ENCODE assay signal across 9 mouse cellular contexts in genomic region chr9:107571534-107572326, GRCm38 (mm10). TPM values are rescaled to one million over a fixed set of nuclear protein-coding genes. Genes with fewer than 3 reads are reported as not detected.
DNase-seq lines count a peak whose midpoint lies in the region; ATAC-seq and TF ChIP-seq lines count a peak whose summit lies in the region.
"Had no signal": no experiment of that assay in that cellular context is flagged by ENCODE, and none has a peak within 500 bp of the region (broad histone marks: within the 10 kb centered on the region; RNA-seq: fewer than 3 reads in every experiment).

No protein-coding gene starts in this region.

- ATAC-seq in erythroblast, adult 5-6 weeks (replicated peaks; ENCODE audit: low FRiP score, poor library complexity, severe bottlenecking), result no peak
- no peak for ATAC-seq in CD4-positive, CD25-positive, alpha-beta regulatory T cell, adult 4 months

- TF ChIP-seq CTCF in lung, adult 2 months (IDR thresholded peaks at IDR 0.05; ENCODE audit: insufficient read depth, low read length), result no peak

- peaks cover 88% of the 10 kb centered on the region for H3K4me1 ChIP-seq in erythroblast, embryonic 14.5 days (ENCODE audit: control insufficient read depth)
- H3K4me1 ChIP-seq in lung, adult 2 months (ENCODE audit: control insufficient read depth, insufficient read depth, low read length), result peaks cover 18% of the 10 kb centered on the region

- DNase-seq in right cerebral cortex, postnatal 14 days, result peak; percentile 5
- no peak for DNase-seq in right cerebral cortex, adult 2 months (ENCODE audit: low spot score in 2 of 2)
- DNase-seq in lung, adult 2 months, result no peak
- DNase-seq in thymus, postnatal 4 days, result no peak
- no peak for DNase-seq in adrenal gland, postnatal 10 days
- DNase-seq: cerebellum, postnatal 10 days had no signal

- H3K27me3 ChIP-seq in erythroblast, embryonic 14.5 days (ENCODE audit: control insufficient read depth), result no peaks in the 10 kb centered on the region

- 74% methylated on average over 22 of the region's 22 CpGs for WGBS in lung, adult 2 months

- no peak; the same call in 1 of the 2 replicates for TF ChIP-seq POLR2A in lung, adult 2 months (IDR thresholded peaks at IDR 0.05; ENCODE audit: borderline replicate concordance, extremely low read depth, low read depth, low read length)

- peak overlapping the region; percentile 93 for H3K4me3 ChIP-seq in erythroblast, embryonic 14.5 days (replicated peaks)
- peak overlapping the region; percentile 91 for H3K4me3 ChIP-seq in lung, adult 2 months (replicated peaks; ENCODE audit: extremely low read depth, low read depth, low read length)

- H3K9me3 ChIP-seq in erythroblast, embryonic 14.5 days (ENCODE audit: control insufficient read depth, low read length), result no peaks in the 10 kb centered on the region

- H3K36me3 ChIP-seq in erythroblast, embryonic 14.5 days (ENCODE audit: control insufficient read depth), result peaks cover 50% of the 10 kb centered on the region

RNA-seq across cellular contexts. Expression of gene Hyal2, which starts 4.0 kb away (rescaled TPM):
- 4.1 and 5.4 TPM in 2 replicates for polyA plus RNA-seq in erythroblast, embryonic 14.5 days (2012)
- 1.9 and 2.7 TPM in 2 replicates for total RNA-seq in erythroblast, adult 5-6 weeks (2015; ENCODE audit: low replicate concordance)
- total RNA-seq in erythroblast, adult 5-6 weeks (2017; ENCODE audit: low replicate concordance), result 3.9 and 4.9 TPM in 2 replicates
- 235 and 342 TPM in 2 replicates for polyA plus RNA-seq in lung, adult 2 months (2012; rRNA removed)
- 10 to 100 TPM; 11.0 to 11.7 TPM for polyA plus RNA-seq in CD4-positive, CD25-positive, alpha-beta regulatory T cell, adult 4 months (2017; shearing (Covaris generic))
- total RNA-seq in adrenal gland, postnatal 10 days (2021), result 10 to 100 TPM; 40.2 to 47.6 TPM

RNA-seq across cellular contexts. Expression of gene Hyal1, which starts 5.0 kb away (rescaled TPM):
- 0.53 and 0.54 TPM in 2 replicates for polyA plus RNA-seq in erythroblast, embryonic 14.5 days (2012)
- 2.7 and 9.8 TPM in 2 replicates for total RNA-seq in erythroblast, adult 5-6 weeks (2015; ENCODE audit: low replicate concordance)
- total RNA-seq in erythroblast, adult 5-6 weeks (2017; ENCODE audit: low replicate concordance), result 4.2 and 7.4 TPM in 2 replicates
- 19.6 and 26.5 TPM in 2 replicates for polyA plus RNA-seq in lung, adult 2 months (2012; rRNA removed)
- polyA plus RNA-seq in CD4-positive, CD25-positive, alpha-beta regulatory T cell, adult 4 months (2017; shearing (Covaris generic)), result 1 to 10 TPM; 6.7 to 7.9 TPM
- total RNA-seq in adrenal gland, postnatal 10 days (2021), result 1 to 10 TPM; 8.9 to 9.3 TPM

RNA-seq across cellular contexts. Expression of gene Naa80, which starts 7.0 kb away (rescaled TPM):
- 10.1 and 11.4 TPM in 2 replicates for polyA plus RNA-seq in erythroblast, embryonic 14.5 days (2012)
- total RNA-seq in erythroblast, adult 5-6 weeks (2015; ENCODE audit: low replicate concordance), result 13.4 and 20.2 TPM in 2 replicates
- total RNA-seq in erythroblast, adult 5-6 weeks (2017; ENCODE audit: low replicate concordance), result 9.5 and 17.9 TPM in 2 replicates
- 87.8 and 91.9 TPM in 2 replicates for polyA plus RNA-seq in lung, adult 2 months (2012; rRNA removed)
- 10 to 100 TPM; 25.4 to 34.9 TPM for polyA plus RNA-seq in CD4-positive, CD25-positive, alpha-beta regulatory T cell, adult 4 months (2017; shearing (Covaris generic))
- total RNA-seq in adrenal gland, postnatal 10 days (2021), result 10 to 100 TPM; 17.7 to 20.6 TPM

RNA-seq across cellular contexts. Expression of gene Tusc2, which starts 8.7 kb away (rescaled TPM):
- 3.7 and 5.3 TPM in 2 replicates for polyA plus RNA-seq in erythroblast, embryonic 14.5 days (2012)
- 6.7 and 8.3 TPM in 2 replicates for total RNA-seq in erythroblast, adult 5-6 weeks (2015; ENCODE audit: low replicate concordance)
- total RNA-seq in erythroblast, adult 5-6 weeks (2017; ENCODE audit: low replicate concordance), result 4.7 and 5.3 TPM in 2 replicates
- polyA plus RNA-seq in lung, adult 2 months (2012; rRNA removed), result 46.0 and 46.7 TPM in 2 replicates
- 1 to 10 TPM; 4.1 to 8.1 TPM for polyA plus RNA-seq in CD4-positive, CD25-positive, alpha-beta regulatory T cell, adult 4 months (2017; shearing (Covaris generic))
- total RNA-seq in adrenal gland, postnatal 10 days (2021), result 10 to 100 TPM; 35.2 to 35.4 TPM

RNA-seq across cellular contexts. Expression of gene Hyal3, which starts 8.9 kb away (rescaled TPM):
- 0.34 TPM in 1 of 2 replicates, not detected in the other for polyA plus RNA-seq in erythroblast, embryonic 14.5 days (2012)
- total RNA-seq in erythroblast, adult 5-6 weeks (2015; ENCODE audit: low replicate concordance), result 2.3 and 2.9 TPM in 2 replicates
- total RNA-seq in erythroblast, adult 5-6 weeks (2017; ENCODE audit: low replicate concordance), result 1.1 and 1.4 TPM in 2 replicates
- polyA plus RNA-seq in lung, adult 2 months (2012; rRNA removed), result 1.7 and 1.8 TPM in 2 replicates
- polyA plus RNA-seq in CD4-positive, CD25-positive, alpha-beta regulatory T cell, adult 4 months (2017; shearing (Covaris generic)), result 1 to 10 TPM in 1 of 2 experiments, under 1 TPM in 1; 0.90 to 1.4 TPM
- total RNA-seq in adrenal gland, postnatal 10 days (2021), result 1 to 10 TPM; 1.0 to 1.2 TPM

Comparison
In these comparisons a context has a peak if more than half of its experiments do, and no peak if none do; other contexts are left out.
1. RNA of gene Hyal2, which starts 4.0 kb away (polyA plus RNA-seq): 235 to 342 TPM in lung, adult 2 months; 11.0 to 11.7 TPM in CD4-positive, CD25-positive, alpha-beta regulatory T cell, adult 4 months and 4.1 to 5.4 TPM in erythroblast, embryonic 14.5 days; every median in the first group is over 10 times any median in the second.